ENCODE assay signal across 8 mouse cellular contexts in the genomic region with DNA sequence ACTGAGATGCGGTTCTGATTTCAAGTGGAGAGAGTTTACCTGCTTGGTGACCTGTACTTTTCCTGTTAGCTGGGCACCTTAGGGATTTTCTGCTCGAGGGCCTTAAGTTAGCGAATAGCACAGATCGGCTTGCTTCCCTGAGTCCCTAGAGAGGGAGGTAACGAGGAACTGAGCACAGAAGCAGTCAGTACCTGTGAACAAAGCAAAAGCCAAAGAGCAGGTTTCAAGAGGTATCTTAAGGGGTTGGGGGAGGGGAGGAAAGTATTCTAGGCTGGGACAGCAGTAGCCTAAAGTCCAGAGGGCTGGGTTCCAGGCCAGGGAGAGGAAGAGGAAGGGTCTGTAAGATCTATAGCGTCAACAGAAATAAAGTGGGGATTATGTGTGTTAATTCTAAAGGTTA. TPM values are rescaled to one million over a fixed set of nuclear protein-coding genes. Genes with fewer than 3 reads are reported as not detected.
DNase-seq lines count a peak whose midpoint lies in the region; ATAC-seq lines count a peak whose summit lies in the region.

No protein-coding gene starts in this region.

- no peaks in the 10 kb centered on the region for H3K9me3 ChIP-seq in limb, embryonic 12.5 days
- no peaks in the 10 kb centered on the region for H3K9me3 ChIP-seq in midbrain, embryonic 12.5 days

- WGBS in limb, embryonic 12.5 days, result 8% methylated on average over 6 of the region's 6 CpGs
- 7% methylated on average over 6 of the region's 6 CpGs for WGBS in midbrain, embryonic 12.5 days

- peak; percentile 1 for DNase-seq in right cerebral cortex, adult 18-20 months
- no peak for DNase-seq in right cerebral cortex, postnatal 4 days
- DNase-seq in c-Kit-positive CD71-positive TER-119-positive erythroid progenitor cells, embryonic 14.5 days (ENCODE audit: low spot score), result peak; percentile 42
- DNase-seq in right cerebral cortex, postnatal 36 days (ENCODE audit: low spot score in 2 of 2), result no peak
- DNase-seq in left cerebral cortex, postnatal 14 days (ENCODE audit: low spot score in 2 of 2), result no peak

- H3K27me3 ChIP-seq in limb, embryonic 12.5 days, result peaks cover 10% of the 10 kb centered on the region
- peaks cover 24% of the 10 kb centered on the region for H3K27me3 ChIP-seq in midbrain, embryonic 12.5 days

- H3K4me1 ChIP-seq in limb, embryonic 12.5 days (replicated peaks), result peaks cover 7% of the 10 kb centered on the region; the same call in 1 of the 2 replicates
- peaks cover 6% of the 10 kb centered on the region; the same call in 1 of the 2 replicates for H3K4me1 ChIP-seq in midbrain, embryonic 12.5 days

- peak overlapping the region; percentile 62 for H3K4me3 ChIP-seq in limb, embryonic 12.5 days (replicated peaks)
- peak overlapping the region; percentile 57 for H3K4me3 ChIP-seq in midbrain, embryonic 12.5 days

- H3K4me2 ChIP-seq in limb, embryonic 12.5 days, result peak overlapping the region; percentile 78
- H3K4me2 ChIP-seq in midbrain, embryonic 12.5 days (replicated peaks), result peak overlapping the region; percentile 89

- H3K9ac ChIP-seq in limb, embryonic 12.5 days (replicated peaks), result peak overlapping the region; percentile 73
- H3K9ac ChIP-seq in midbrain, embryonic 12.5 days (replicated peaks), result peak overlapping the region; percentile 55; the same call in 1 of the 2 replicates

- ATAC-seq in hematopoietic stem cell, adult 5-6 weeks (replicated peaks in 1 of 2; ENCODE audit: insufficient read depth in 1 of 2, low FRiP score in 2 of 2, low TSS enrichment in 1 of 2, low read depth in 1 of 2, poor library complexity in 2 of 2, severe bottlenecking in 2 of 2), result peak; percentile 0 to 8; a peak in 1 of 4 replicates
- no peak for ATAC-seq in limb, embryonic 12.5 days (ENCODE audit: insufficient number of reproducible peaks, insufficient read depth, low FRiP score, low TSS enrichment, low read depth)
- no peak for ATAC-seq in midbrain, embryonic 12.5 days (ENCODE audit: low FRiP score, low read depth)

- intact Hi-C loops in left cerebral cortex, postnatal 14 days (cut with DNase I), result no loop called here

- no peak overlapping the region for H3K27ac ChIP-seq in limb, embryonic 12.5 days
- no peak overlapping the region for H3K27ac ChIP-seq in midbrain, embryonic 12.5 days (replicated peaks)

- peaks cover 2% of the 10 kb centered on the region; the same call in 1 of the 2 replicates for H3K36me3 ChIP-seq in limb, embryonic 12.5 days
- H3K36me3 ChIP-seq in midbrain, embryonic 12.5 days, result no peaks in the 10 kb centered on the region

RNA-seq across cellular contexts. Expression of a gene that starts 0.3 kb away (rescaled TPM):
- total RNA-seq in hematopoietic stem cell, adult 5-6 weeks (2017), result 63.4 and 70.0 TPM in 2 replicates
- polyA plus RNA-seq in limb, embryonic 12.5 days (2016; fragmentation: Nextera tagmentation; extraction: Ambion mirVana), result 3.8 and 3.9 TPM in 2 replicates
- polyA plus RNA-seq in midbrain, embryonic 12.5 days (2016; fragmentation: Nextera tagmentation; extraction: Ambion mirVana), result 2.3 and 3.0 TPM in 2 replicates
- total RNA-seq in left cerebral cortex, postnatal 14 days (2021), result 1 to 10 TPM; 2.0 to 2.9 TPM

RNA-seq across cellular contexts. Expression of a gene that starts 1.0 kb away (rescaled TPM):
- 65.9 and 69.0 TPM in 2 replicates for total RNA-seq in hematopoietic stem cell, adult 5-6 weeks (2017)
- polyA plus RNA-seq in limb, embryonic 12.5 days (2016; fragmentation: Nextera tagmentation; extraction: Ambion mirVana), result 3.8 TPM in 2 replicates
- polyA plus RNA-seq in midbrain, embryonic 12.5 days (2016; fragmentation: Nextera tagmentation; extraction: Ambion mirVana), result 2.2 TPM in 2 replicates
- 1 to 10 TPM; 2.1 TPM for total RNA-seq in left cerebral cortex, postnatal 14 days (2021)

RNA-seq across cellular contexts. Expression of a gene that starts 39.3 kb away (rescaled TPM):
- 43.1 and 60.8 TPM in 2 replicates for total RNA-seq in hematopoietic stem cell, adult 5-6 weeks (2017)
- 48.4 and 51.0 TPM in 2 replicates for polyA plus RNA-seq in limb, embryonic 12.5 days (2016; fragmentation: Nextera tagmentation; extraction: Ambion mirVana)
- polyA plus RNA-seq in midbrain, embryonic 12.5 days (2016; fragmentation: Nextera tagmentation; extraction: Ambion mirVana), result 82.8 and 91.4 TPM in 2 replicates
- 100 to 1,000 TPM; 119 to 122 TPM for total RNA-seq in left cerebral cortex, postnatal 14 days (2021)

Comparison
In these comparisons a context has a peak if more than half of its experiments do, and no peak if none do; other contexts are left out.
1. DNase-seq: peak in right cerebral cortex, adult 18-20 months (single experiment) and c-Kit-positive CD71-positive TER-119-positive erythroid progenitor cells, embryonic 14.5 days (single experiment); none in right cerebral cortex, postnatal 4 days (single experiment), right cerebral cortex, postnatal 36 days (0 of 2) and left cerebral cortex, postnatal 14 days (0 of 2).
2. ATAC-seq: peak in hematopoietic stem cell, adult 5-6 weeks (2 of 2); none in limb, embryonic 12.5 days (single experiment) and midbrain, embryonic 12.5 days (single experiment).
3. RNA of a gene that starts 0.3 kb away (total RNA-seq): 63.4 to 70.0 TPM in hematopoietic stem cell, adult 5-6 weeks; 2.0 to 2.9 TPM in left cerebral cortex, postnatal 14 days; every median in the first group is over 10 times any median in the second.
4. RNA of a gene that starts 1.0 kb away (total RNA-seq): 65.9 to 69.0 TPM in hematopoietic stem cell, adult 5-6 weeks; 2.1 TPM in left cerebral cortex, postnatal 14 days; every median in the first group is over 10 times any median in the second.